Mouse (Mus musculus) left cerebral cortex, postnatal 10 days (tissue): ENCODE results near the gene Gm498. TPM values are rescaled to one million over a fixed set of nuclear protein-coding genes. Genes with fewer than 3 reads are reported as not detected.

Source experiments
- DNase-seq, 2 experiments: peaks; one replicate each; pipeline ENCODE4 v3.0.0; 2021 to 2022; ENCODE audit warnings: low spot score in 2 of 2, mixed read lengths in 1 of 2; ENCODE audit errors: extremely low spot score in 1 of 2
- intact Hi-C: fragments of 180-260 bp; cut with DNase I; formaldehyde crosslinking; loops from one replicate; pipeline ENCODE4 v1.15.1; 2025
- microRNA-seq: library from miRNA; unstranded; fragments of <30 nt; microRNA quantifications from one replicate; pipeline ENCODE4 v1.2.0, GENCODE M21; 2022
- total RNA-seq, 2 experiments: library from RNA; stranded (reverse); gene quantifications; 2 replicates each; pipeline ENCODE4 v1.2.3; 2021

The Gm498 gene
- total RNA-seq, 2 experiments from 2014 or later = not detected

- DNase-seq = no peak
- intact Hi-C loops = no loop called here
Observed at GRCm38 (mm10) chr7:143868874-143869273, 2.2 kb downstream of the Gm498 start.

- no peak for DNase-seq
- intact Hi-C loops = no loop called here
Observed at GRCm38 (mm10) chr7:143883717-143884116, 17.1 kb downstream of the Gm498 start.

- intact Hi-C loops = loop anchor here (10.0 kb wide), 1 partner anchor 314 kb away; no protein-coding TSS in a partner anchor
- DNase-seq = no peak
Observed at GRCm38 (mm10) chr7:143891146-143891545, 24.5 kb downstream of the Gm498 start.

GRCm38 (mm10) chr7:143892361-143892760 lies 25.7 kb downstream of the Gm498 start:
- intact Hi-C loops = loop anchor here (10.0 kb wide), 1 partner anchor 312 kb away; no protein-coding TSS in a partner anchor
- no peak for DNase-seq

- DNase-seq = peak in 1 of 2 experiments; percentile 57
- intact Hi-C loops = loop anchor here (5.0 kb wide), 1 partner anchor 172 kb away; no protein-coding TSS in a partner anchor
Observed at GRCm38 (mm10) chr7:143900667-143901066, 34.0 kb downstream of the Gm498 start.

GRCm38 (mm10) chr7:143905176-143905575 lies 38.5 kb downstream of the Gm498 start:
- intact Hi-C loops = no loop called here
- DNase-seq = no peak

- intact Hi-C loops = no loop called here
- peak; percentile 20 to 40 for DNase-seq
Observed at GRCm38 (mm10) chr7:143905606-143906005, 39.0 kb downstream of the Gm498 start.

- DNase-seq = no peak
- intact Hi-C loops = no loop called here
Observed at GRCm38 (mm10) chr7:143913611-143914010, 47.0 kb downstream of the Gm498 start.

GRCm38 (mm10) chr7:143919031-143919679 lies 52.5 kb downstream of the Gm498 start:
- intact Hi-C loops = no loop called here
- DNase-seq = no peak

GRCm38 (mm10) chr7:143929899-143930298 lies 63.3 kb downstream of the Gm498 start:
- intact Hi-C loops = no loop called here
- no peak for DNase-seq

- intact Hi-C loops = no loop called here
- DNase-seq = no peak
Observed at GRCm38 (mm10) chr7:143938647-143939046, 72.0 kb downstream of the Gm498 start.

- no peak for DNase-seq
- intact Hi-C loops = no loop called here
Observed at GRCm38 (mm10) chr7:143939476-143939875, 72.8 kb downstream of the Gm498 start.

GRCm38 (mm10) chr7:143942941-143943691 lies 76.5 kb downstream of the Gm498 start:
- intact Hi-C loops = no loop called here
- DNase-seq = peak in 1 of 2 experiments; percentile 4

- no peak for DNase-seq
- intact Hi-C loops = no loop called here
Observed at GRCm38 (mm10) chr7:143944421-143944980, 77.9 kb downstream of the Gm498 start.

Small RNA genes within 50 kb of the gene (microRNA-seq; reads per million reads assigned to microRNA genes)
- gene Mir6404 = not detected

Other genes with a start within 250 kb of the Gm498 start
- under 1 TPM in 1 of 2 experiments, not detected in 1; 0.18 TPM for gene Tnfrsf26, start 238.1 kb upstream of the Gm498 start, total RNA-seq
- 1 to 10 TPM; 3.4 to 4.8 TPM for gene Tnfrsf22, start 217.2 kb upstream of the Gm498 start, total RNA-seq
- gene Tnfrsf23, start 181.0 kb upstream of the Gm498 start, total RNA-seq = 1 to 10 TPM in 1 of 2 experiments, under 1 TPM in 1; 0.53 to 1.2 TPM
- gene Osbpl5, start 109.9 kb upstream of the Gm498 start, total RNA-seq = 10 to 100 TPM; 38.2 to 42.3 TPM
- gene Mrgprg, start 99.8 kb upstream of the Gm498 start, total RNA-seq = not detected
- gene Mrgpre, start 82.3 kb upstream of the Gm498 start, total RNA-seq = 10 to 100 TPM; 11.8 to 12.3 TPM
- gene Nadsyn1, start 44.0 kb upstream of the Gm498 start, total RNA-seq = 1 to 10 TPM; 4.3 to 5.2 TPM
- gene Dhcr7, start 43.7 kb upstream of the Gm498 start, total RNA-seq = 10 to 100 TPM; 79.5 to 85.8 TPM
- gene Shank2, start 135.1 kb downstream of the Gm498 start, total RNA-seq = 100 to 1,000 TPM; 162 to 172 TPM